23 mouse cellular contexts compared by ENCODE assay signal in the genomic region with DNA sequence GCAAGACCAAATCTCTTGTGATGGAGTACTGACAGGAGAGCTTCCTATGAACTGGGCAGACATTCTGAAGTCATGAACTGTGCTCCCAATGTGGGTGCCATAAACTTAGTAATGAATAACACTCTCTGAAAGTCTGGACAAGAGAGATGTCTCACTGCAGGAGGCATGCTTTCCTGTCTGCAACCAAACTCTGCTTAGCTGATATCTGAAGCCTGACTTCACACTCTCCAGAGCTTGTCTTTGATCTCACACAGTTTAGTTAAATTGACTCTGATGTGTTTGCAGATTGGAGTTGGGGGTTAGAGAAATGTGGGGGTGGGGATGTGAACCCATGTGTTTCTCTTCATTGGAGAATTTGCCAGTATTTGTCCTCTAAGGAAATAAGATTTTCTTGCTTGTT.
DNase-seq lines count a peak whose midpoint lies in the region; ATAC-seq and TF ChIP-seq lines count a peak whose summit lies in the region.
"Had no signal": no experiment of that assay in that cellular context is flagged by ENCODE, and none has a peak within 500 bp of the region (broad histone marks: within the 10 kb centered on the region; RNA-seq: fewer than 3 reads in every experiment).

No protein-coding gene starts in this region.

- H3K27me3 ChIP-seq in lung, postnatal 0 days (replicated peaks; ENCODE audit: insufficient read depth, low read length): no peaks in the 10 kb centered on the region
- no peaks in the 10 kb centered on the region for H3K27me3 ChIP-seq in embryonic facial prominence, embryonic 11.5 days (ENCODE audit: control insufficient read depth, insufficient read depth, low read length)
- no peaks in the 10 kb centered on the region for H3K27me3 ChIP-seq in limb, embryonic 10.5 days (ENCODE audit: low read depth, poor library complexity, severe bottlenecking)
- H3K27me3 ChIP-seq: embryonic facial prominence, embryonic 13.5 days; forebrain, embryonic 13.5 days; heart, embryonic 13.5 days had no signal

- H3K4me1 ChIP-seq in lung, postnatal 0 days (ENCODE audit: insufficient read depth, low read depth, low read length): no peaks in the 10 kb centered on the region
- H3K4me1 ChIP-seq in lung, adult 2 months (ENCODE audit: control insufficient read depth, insufficient read depth, low read length): no peaks in the 10 kb centered on the region
- no peaks in the 10 kb centered on the region for H3K4me1 ChIP-seq in embryonic facial prominence, embryonic 11.5 days (ENCODE audit: control insufficient read depth, insufficient read depth, low read length)
- peaks cover 6% of the 10 kb centered on the region; the same call in 1 of the 2 replicates for H3K4me1 ChIP-seq in limb, embryonic 10.5 days
- H3K4me1 ChIP-seq: embryonic facial prominence, embryonic 13.5 days; forebrain, embryonic 13.5 days had no signal

- no peak for TF ChIP-seq CTCF in lung, postnatal 0 days (IDR thresholded peaks at IDR 0.05)
- TF ChIP-seq CTCF in lung, adult 2 months (IDR thresholded peaks at IDR 0.05; ENCODE audit: insufficient read depth, low read length): no peak

- no peak overlapping the region for H3K4me2 ChIP-seq in lung, postnatal 0 days (replicated peaks; ENCODE audit: low read depth, low read length)
- no peak overlapping the region for H3K4me2 ChIP-seq in embryonic facial prominence, embryonic 11.5 days (ENCODE audit: low read depth, low read length)
- H3K4me2 ChIP-seq: embryonic facial prominence, embryonic 13.5 days; forebrain, embryonic 13.5 days; heart, embryonic 13.5 days; hindbrain, embryonic 14.5 days had no signal

- no peak for TF ChIP-seq POLR2A in lung, adult 2 months (IDR thresholded peaks at IDR 0.05; ENCODE audit: borderline replicate concordance, extremely low read depth, low read depth, low read length)

- H3K27ac ChIP-seq in lung, postnatal 0 days (ENCODE audit: low read length): no peak overlapping the region
- H3K27ac ChIP-seq in embryonic facial prominence, embryonic 11.5 days (replicated peaks; ENCODE audit: low read depth, low read length): no peak overlapping the region
- H3K27ac ChIP-seq in limb, embryonic 10.5 days: no peak overlapping the region
- H3K27ac ChIP-seq: embryonic facial prominence, embryonic 13.5 days; forebrain, embryonic 13.5 days; gastrocnemius, adult 2 months; heart, embryonic 13.5 days; hindbrain, embryonic 14.5 days had no signal

- H3K4me3 ChIP-seq in lung, postnatal 0 days (ENCODE audit: low read depth, low read length): no peak overlapping the region
- H3K4me3 ChIP-seq in lung, adult 2 months (replicated peaks; ENCODE audit: extremely low read depth, low read depth, low read length): no peak overlapping the region
- H3K4me3 ChIP-seq in embryonic facial prominence, embryonic 11.5 days (ENCODE audit: low read depth, low read length): no peak overlapping the region
- H3K4me3 ChIP-seq in limb, embryonic 10.5 days: no peak overlapping the region
- H3K4me3 ChIP-seq: embryonic facial prominence, embryonic 13.5 days; forebrain, embryonic 13.5 days; gastrocnemius, adult 2 months; heart, embryonic 13.5 days had no signal

- no peaks in the 10 kb centered on the region for H3K36me3 ChIP-seq in lung, postnatal 0 days (ENCODE audit: insufficient read depth, low read length)
- H3K36me3 ChIP-seq in embryonic facial prominence, embryonic 11.5 days (replicated peaks; ENCODE audit: control insufficient read depth, insufficient read depth, low read depth, low read length): no peaks in the 10 kb centered on the region
- H3K36me3 ChIP-seq in limb, embryonic 10.5 days: no peaks in the 10 kb centered on the region
- H3K36me3 ChIP-seq: embryonic facial prominence, embryonic 13.5 days; G1E; heart, embryonic 13.5 days had no signal

- peak; percentile 23; the same call in 1 of the 2 replicates for ATAC-seq in lung, postnatal 0 days
- ATAC-seq in embryonic facial prominence, embryonic 11.5 days (replicated peaks; ENCODE audit: insufficient number of reproducible peaks, low FRiP score, low TSS enrichment, low read depth): no peak
- ATAC-seq: CD4-positive, CD25-positive, alpha-beta regulatory T cell, adult 4 months; forebrain, embryonic 13.5 days; forebrain, postnatal 0 days had no signal

- H3K9me3 ChIP-seq in lung, postnatal 0 days (ENCODE audit: low read length): no peaks in the 10 kb centered on the region
- no peaks in the 10 kb centered on the region for H3K9me3 ChIP-seq in embryonic facial prominence, embryonic 11.5 days (replicated peaks; ENCODE audit: control insufficient read depth, low read length)
- no peaks in the 10 kb centered on the region for H3K9me3 ChIP-seq in limb, embryonic 10.5 days (replicated peaks)
- H3K9me3 ChIP-seq: embryonic facial prominence, embryonic 13.5 days; forebrain, embryonic 13.5 days; G1E; heart, embryonic 13.5 days had no signal

- no peak overlapping the region for H3K9ac ChIP-seq in lung, postnatal 0 days (replicated peaks; ENCODE audit: low read depth)
- H3K9ac ChIP-seq in embryonic facial prominence, embryonic 11.5 days (replicated peaks; ENCODE audit: low read length): no peak overlapping the region
- H3K9ac ChIP-seq: embryonic facial prominence, embryonic 13.5 days; forebrain, embryonic 13.5 days; forebrain, postnatal 0 days; heart, embryonic 13.5 days; hindbrain, embryonic 14.5 days had no signal

- peak; percentile 38 for DNase-seq in embryo, embryonic 10 days (ENCODE audit: low spot score)
- DNase-seq in embryo, embryonic 9.5 days (ENCODE audit: extremely low spot score): no peak
- DNase-seq in lung, postnatal 0 days (ENCODE audit: low spot score): no peak
- no peak for DNase-seq in lung, adult 2 months
- DNase-seq in embryonic facial prominence, embryonic 11.5 days (ENCODE audit: low spot score): peak; percentile 15
- DNase-seq in mesoderm, embryonic 11.5 days (ENCODE audit: low read depth, low spot score): peak; percentile 25
- DNase-seq in limb, embryonic 10.5 days (ENCODE audit: low spot score): no peak
- no peak for DNase-seq in ovary, postnatal 10 days (ENCODE audit: low spot score)
- DNase-seq: adrenal gland, postnatal 10 days; B cell, adult 2 months; cerebellum, adult 11 months; cerebellum, adult 8-10 months; cerebellum, postnatal 14 days; forebrain, postnatal 0 days; gastrocnemius, adult 2 months; gastrocnemius, postnatal 25 days; heart, postnatal 4 days had no signal

- no peak for TF ChIP-seq EP300 in lung, postnatal 0 days (IDR thresholded peaks at IDR 0.05)

Comparison
In these comparisons a context has a peak if more than half of its experiments do, and no peak if none do; other contexts are left out.
1. DNase-seq: peak in embryo, embryonic 10 days (single experiment), embryonic facial prominence, embryonic 11.5 days (single experiment) and mesoderm, embryonic 11.5 days (single experiment); none in embryo, embryonic 9.5 days (single experiment), lung, postnatal 0 days (single experiment), lung, adult 2 months (single experiment), limb, embryonic 10.5 days (single experiment) and ovary, postnatal 10 days (single experiment).